Mouse (Mus musculus) left cerebral cortex, postnatal 10 days (tissue): ENCODE data around the gene Gm20388. TPM values are rescaled to one million over a fixed set of nuclear protein-coding genes. Genes with fewer than 3 reads are reported as not detected.
A peak's percentile ranks its signal among the peaks of the same experiment; 100 is the strongest.

Experiments used
- DNase-seq, 2 experiments: peaks; one replicate each; pipeline ENCODE4 v3.0.0; 2021 to 2022; ENCODE audit warnings: low spot score in 2 of 2, mixed read lengths in 1 of 2; ENCODE audit errors: extremely low spot score in 1 of 2
- intact Hi-C: fragments of 180-260 bp; cut with DNase I; formaldehyde crosslinking; loops from one replicate; pipeline ENCODE4 v1.15.1; 2025
- total RNA-seq, 2 experiments: library from RNA; stranded (reverse); gene quantifications; 2 replicates each; pipeline ENCODE4 v1.2.3; 2021

Gm20388 gene
- total RNA-seq, 2 experiments from 2014 or later, result 4.4 to 9.0 TPM

DNA sequence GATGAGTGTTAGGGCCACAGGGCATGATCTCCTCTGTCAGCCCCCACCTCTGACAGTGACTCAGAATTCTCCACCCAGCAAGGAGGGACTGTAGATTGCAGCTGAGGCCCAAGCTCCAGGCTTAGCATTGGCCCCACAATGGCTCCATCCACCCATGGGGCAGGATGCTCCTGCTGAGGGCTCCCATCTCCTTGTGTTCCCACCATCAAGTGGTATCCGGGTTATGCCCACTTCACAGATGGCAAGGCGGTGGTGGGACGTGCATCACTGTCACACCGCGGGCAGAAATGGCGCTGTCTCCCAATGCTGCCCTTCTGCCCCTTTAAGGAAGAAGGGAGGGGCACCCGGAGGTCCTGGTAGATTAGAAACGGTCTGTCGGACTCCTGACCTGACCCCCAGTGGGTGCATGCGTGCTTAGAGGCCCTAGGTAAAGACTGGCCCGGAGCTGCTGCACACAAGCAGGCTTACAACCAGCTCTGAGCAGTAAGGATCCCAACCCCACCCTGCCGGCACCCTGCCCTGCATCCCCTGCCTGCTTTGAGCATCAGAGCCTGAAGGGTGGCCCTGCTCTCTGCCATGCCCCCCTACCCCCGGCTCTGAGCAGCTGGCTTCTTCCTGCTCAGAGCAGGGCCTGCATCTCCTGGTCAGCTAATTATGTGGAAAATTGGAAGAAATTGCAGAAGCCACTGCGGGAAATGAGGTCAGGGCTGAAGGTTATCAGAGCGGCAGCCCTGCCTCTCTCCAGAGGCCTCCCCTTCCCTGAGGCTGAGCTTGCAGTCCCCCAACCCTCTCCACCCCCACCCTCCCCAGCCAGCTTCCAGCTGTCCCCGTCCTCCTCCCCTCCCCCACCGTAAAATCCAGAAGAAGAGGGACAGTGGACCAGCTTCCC is 384.6 kb downstream of the Gm20388 start:
- intact Hi-C loops, result no loop called here
- DNase-seq, result no peak

DNA sequence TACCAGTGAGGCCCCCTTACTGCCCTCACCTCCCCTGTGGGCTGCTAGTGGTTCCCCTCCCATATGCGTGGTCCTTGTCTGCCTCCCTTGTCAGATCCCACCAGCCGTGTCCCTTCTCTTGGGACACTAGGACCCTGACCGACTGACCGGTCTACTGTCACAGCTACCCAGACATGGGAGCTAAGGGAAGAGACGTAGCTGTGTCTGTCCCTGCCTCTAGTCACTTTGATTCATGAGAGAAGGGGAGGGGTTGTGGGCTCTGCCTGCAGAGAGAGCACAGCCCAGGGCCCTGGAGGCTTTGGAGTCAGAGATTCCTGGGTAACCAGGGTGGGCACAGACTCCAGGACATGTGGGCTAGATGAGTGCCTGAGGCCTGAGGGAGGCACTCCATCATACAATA is 386.4 kb downstream of the Gm20388 start:
- no peak for DNase-seq
- intact Hi-C loops, result no loop called here

DNA sequence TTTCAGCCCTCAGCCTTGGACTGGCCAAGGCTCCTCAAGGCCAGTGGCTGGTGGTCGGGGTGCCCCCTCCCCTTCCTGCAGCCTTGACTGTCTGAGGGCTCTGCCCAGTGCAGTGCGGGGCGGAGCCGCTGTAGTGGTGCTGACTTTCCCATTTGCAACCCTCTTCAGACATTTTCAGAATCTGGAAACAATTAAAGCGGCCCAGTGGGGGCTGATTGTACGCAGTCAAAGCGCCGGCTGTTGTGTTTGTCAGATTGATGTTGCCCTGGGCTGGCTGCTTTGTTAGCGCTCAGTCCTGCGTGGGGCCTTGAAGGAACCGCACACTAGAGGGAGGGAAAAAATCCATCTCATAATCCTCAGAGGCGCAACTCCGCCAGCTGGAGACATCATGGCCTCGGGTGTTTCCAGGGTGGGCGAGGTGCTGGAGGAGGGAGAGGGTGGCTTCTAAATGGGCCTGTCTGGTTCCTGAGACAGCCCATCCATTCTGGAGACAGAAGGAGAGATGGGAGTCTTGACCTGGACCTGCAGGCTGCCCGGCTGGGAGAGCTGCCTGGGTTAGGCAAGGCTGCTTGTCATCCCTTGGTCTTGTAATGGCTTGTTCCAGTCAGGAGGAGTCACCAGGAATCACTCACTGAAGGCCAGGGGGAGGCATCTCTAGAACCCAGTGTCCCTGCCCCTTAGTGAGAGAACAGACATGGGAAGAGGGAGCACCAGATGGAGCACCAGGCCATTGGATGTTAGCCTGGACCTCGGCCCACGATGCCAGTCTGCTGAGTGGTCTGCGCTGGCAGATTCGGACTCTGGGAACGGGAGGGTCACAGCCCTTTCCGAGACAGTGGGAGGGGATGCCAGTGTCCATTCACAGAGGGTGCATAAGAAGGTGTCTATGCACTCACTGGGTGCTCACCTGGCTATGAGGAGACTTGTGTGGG is 388.2 kb downstream of the Gm20388 start:
- intact Hi-C loops, result no loop called here
- no peak for DNase-seq

DNA sequence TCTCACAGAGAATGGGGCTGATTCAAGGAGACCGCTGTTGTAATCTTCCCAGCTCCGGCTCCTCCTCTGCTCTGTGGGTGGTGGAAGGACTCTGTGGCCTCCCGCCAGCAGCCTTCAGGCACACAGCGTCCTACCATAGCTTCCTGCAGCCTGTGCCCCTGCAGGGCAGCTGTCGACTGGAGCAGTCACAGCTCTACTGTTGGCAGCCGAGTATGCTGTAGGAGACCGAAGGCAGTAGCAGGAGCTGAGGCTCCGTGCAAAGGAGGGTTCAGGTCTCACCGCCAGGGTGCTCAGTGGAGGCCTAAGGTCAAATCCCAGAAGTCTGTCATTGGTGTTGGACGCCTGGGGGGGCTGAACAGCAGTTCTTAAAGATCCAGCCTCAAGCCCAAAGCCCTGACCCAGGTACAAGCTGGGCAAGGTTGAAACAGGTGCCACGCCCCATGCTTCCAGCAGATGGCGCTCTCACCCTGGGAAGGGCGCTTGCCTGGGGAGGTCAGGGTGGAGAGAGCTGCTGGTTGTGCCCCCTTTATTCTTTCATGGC is 390.0 kb downstream of the Gm20388 start:
- intact Hi-C loops, result no loop called here

DNA sequence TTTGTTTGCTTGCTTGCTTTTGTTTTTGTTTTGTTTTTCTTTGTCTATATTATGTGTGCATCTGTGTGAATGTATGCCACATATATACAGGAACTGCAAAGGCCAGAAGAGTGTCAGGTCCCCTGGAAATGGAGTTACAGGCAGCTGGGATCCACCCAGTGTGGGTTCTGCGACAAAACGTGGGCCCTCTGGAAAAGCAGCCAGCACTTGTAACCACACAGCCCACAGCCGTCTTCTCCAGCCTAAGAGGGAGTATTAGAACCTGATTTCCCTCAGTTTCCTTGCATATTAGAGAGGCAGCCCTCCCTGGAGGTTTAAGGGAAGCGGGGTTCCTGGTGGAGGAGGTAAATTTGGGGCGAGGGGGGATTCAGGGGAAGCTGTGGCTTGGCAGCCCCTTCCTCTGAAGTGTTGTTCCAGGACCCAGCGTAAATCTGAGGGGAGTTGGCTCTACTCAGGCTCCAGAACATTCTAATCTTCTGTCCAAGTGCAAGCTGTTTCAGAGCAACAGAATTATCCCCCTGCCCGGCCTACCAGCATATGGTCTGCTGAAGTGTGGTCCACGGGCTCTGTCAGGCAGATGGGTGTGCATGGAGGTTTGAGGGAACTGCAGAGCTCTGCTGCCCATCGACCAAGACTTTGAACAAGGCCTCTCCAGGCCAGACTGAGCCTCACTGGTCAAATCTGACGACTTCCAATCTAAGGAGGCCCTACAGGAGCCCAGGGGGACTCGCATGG is 392.5 kb downstream of the Gm20388 start:
- intact Hi-C loops, result no loop called here

More for the DNA sequence above, 390.0 kb downstream of the Gm20388 start:
- peak; percentile 53 to 75 for DNase-seq

DNA sequence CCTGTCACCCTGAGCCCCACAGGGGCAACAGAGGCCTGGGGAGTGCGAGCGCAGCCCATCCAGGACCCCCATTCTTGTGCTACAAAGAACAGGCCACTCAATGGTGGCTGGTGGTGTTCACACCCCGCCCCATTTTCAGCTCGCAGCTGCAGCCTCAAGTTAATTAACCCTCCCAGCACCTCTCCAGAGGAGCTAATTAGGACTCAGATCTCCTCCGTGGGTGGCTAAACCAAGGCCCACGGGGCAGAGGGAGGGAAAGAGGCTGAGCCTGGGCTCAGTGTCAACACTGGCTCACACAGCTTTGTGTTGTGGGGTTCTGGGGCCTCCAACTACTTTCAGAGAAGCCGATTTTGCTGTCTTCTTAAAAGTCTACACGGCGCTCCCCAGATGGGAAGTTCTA is 393.5 kb downstream of the Gm20388 start:
- intact Hi-C loops, result no loop called here
- no peak for DNase-seq

More for the DNA sequence above, 392.5 kb downstream of the Gm20388 start:
- DNase-seq, result no peak

DNA sequence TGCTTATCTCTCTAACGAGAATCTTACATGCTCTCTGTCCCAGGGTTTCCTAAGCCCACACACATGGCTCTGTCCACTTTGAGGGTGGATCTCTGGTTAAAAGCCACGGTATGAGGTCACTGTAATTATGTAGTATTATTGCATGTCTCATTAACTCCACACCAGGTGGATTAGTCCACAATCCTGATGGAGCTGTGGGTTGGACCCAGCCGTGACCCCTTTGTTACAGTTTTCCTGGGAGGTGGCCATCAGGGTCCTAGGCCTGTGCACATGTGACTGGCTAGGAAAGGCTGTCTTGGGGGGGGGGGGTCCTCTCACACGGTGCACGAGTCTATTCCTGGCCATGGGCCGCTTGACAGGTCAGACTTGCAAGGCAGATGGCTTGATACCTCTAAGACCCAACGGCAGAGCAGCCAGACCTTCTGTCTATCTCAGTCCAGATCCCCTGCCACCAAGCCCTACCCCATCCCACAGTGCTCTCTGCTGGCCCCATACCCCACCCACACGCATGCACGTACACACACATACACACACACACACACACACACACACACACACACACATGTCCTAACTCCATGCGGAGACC is 395.3 kb downstream of the Gm20388 start:
- intact Hi-C loops, result loop anchor here (5.0 kb wide), 1 partner anchor 231 kb away; no protein-coding TSS in a partner anchor
- DNase-seq, result no peak

DNA sequence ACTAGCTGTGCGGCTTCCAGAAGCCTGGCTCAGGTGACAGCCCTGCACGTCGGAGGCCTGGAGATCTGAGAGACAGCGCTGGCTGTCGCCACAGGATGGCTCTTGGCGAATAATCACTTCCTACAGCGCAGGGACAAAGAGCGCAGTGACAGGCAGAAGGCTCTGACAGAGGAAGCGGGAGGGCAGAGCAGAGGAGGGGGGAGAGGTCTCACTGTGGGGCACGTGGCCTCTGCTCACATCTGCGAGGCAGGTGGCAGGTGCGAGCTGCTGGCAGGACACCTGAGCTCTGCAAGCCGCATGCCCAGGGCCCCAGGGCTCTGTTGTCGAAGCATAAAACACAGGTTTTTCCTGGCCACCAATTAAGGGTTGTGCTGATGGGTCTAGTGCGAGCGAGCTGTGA is 396.5 kb downstream of the Gm20388 start:
- DNase-seq, result no peak
- intact Hi-C loops, result loop anchor here (5.0 kb wide), 1 partner anchor 230 kb away; no protein-coding TSS in a partner anchor

DNA sequence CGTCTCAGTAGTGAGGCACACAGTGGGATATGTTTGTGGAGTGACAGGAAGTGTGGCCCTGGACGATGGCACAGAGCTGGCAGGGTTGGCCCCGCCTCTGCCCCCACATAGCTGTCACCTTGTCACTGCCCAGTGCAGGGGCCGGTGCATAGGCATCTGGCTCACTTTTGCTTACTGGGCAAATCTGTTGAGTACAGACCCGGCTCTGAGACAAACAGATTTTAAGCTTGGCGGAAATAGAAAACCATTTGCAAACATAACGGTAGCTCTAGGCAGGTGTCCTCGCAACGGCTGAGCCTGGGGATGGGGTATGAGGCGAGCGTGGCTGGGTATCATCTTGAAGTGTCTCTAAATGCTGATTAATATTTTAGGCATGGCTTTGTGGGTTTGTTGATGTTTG is 396.9 kb downstream of the Gm20388 start:
- no peak for DNase-seq

DNA sequence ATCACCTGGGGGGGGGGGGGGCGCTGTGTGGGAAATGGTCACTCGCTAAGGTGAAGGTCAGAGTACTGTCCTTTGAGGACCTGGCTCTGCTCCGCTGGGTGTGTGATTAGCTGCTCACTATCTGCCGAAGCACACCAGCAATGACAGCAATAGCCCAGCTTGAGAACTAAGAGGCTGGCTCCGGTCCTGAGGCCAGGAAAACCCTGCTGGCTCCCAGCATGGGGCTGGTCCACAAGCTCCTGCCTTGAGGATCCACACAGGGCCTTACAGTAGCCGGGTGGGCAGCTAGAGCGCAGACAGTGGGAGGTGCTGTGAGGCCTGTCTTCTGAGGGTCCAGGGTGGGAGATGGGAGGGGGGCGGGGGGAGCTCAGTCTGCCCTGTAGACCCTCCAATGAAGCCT is 397.5 kb downstream of the Gm20388 start:
- intact Hi-C loops, result loop anchor here (5.0 kb wide), 1 partner anchor 229 kb away; no protein-coding TSS in a partner anchor
- no peak for DNase-seq

More for the DNA sequence above, 396.9 kb downstream of the Gm20388 start:
- intact Hi-C loops, result loop anchor here (5.0 kb wide), 1 partner anchor 230 kb away; no protein-coding TSS in a partner anchor

DNA sequence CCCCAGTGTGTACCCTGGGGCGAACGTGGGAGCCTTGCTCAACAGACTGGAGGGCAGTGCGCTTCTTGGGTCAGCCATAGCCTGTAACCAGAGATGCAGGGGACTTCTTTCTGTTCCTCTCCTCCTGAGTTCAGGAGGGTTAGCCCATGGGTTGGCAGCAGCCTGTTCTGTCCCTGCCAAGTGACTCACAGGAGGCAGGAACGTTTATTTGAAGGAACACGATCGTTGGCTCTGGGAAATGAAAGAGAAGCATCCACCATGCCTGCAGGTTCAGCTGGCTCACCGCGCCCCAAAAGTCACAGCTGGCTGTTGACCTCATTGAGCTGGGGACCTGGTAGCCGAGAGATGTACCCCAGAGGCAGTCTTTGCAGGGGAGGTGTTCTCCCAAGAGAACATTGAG is 397.9 kb downstream of the Gm20388 start:
- intact Hi-C loops, result loop anchor here (5.0 kb wide), 1 partner anchor 229 kb away; no protein-coding TSS in a partner anchor
- DNase-seq, result no peak

DNA sequence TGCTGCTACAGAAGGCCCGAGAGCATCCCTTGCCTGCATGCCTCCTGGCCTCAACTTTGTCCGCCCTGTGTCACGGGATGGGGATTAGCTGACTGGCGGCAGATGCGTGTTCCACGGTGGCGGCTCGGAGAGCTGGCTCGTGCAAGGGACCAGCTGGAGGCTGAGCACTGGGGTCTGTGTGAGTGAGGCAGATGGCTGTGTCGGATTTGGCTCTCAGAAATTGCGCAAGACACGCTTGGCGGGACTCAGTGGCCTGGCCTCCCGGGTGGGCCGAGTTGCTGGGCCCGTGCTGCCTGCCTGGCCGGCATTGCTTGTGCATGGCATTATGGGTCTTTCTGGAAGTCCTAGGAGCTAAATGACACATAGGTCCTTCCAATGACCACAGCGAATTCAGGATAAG is 398.7 kb downstream of the Gm20388 start:
- DNase-seq, result peak; percentile 66 to 67

DNA sequence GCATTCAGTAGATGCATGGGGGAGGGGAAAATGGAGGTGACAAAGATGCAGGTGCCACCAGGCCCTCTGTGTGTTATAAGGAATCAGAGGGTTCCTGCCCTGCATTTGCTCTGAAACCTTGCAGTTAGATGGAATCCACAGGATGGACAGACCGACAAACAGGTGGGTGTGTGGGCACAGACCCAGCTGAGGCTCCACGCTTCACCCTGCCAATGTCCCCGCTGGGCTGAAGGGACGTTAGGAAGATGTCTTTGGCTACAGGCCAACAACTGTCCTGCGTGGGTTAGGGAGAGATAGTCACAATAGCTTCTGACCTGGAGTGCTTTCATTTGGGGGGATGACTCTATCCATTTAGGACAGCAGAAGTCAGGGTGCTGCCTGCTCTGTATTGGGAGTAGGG is 399.4 kb downstream of the Gm20388 start:
- no peak for DNase-seq
- intact Hi-C loops, result no loop called here

More for the DNA sequence above, 398.7 kb downstream of the Gm20388 start:
- intact Hi-C loops, result loop anchor here (5.0 kb wide), 1 partner anchor 228 kb away; no protein-coding TSS in a partner anchor

DNA sequence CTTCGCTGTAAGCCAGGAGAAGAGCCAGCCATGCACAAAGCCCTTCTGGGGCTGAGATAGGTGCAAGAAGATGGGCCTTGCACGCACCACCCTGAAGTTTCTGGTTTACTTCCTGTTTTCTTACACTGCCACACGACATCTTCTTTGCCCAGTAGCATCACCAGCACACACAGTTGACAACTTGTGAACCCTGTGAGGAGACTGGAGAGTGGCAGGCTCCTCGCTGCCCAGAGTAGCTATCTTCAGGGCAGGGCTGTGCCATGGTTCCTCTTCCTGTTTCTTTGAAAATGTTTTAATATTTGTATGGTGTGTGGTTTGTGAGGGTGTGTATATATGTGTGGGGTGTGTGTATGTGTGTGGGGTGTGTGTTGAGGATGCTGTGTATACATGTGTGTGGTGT is 401.8 kb downstream of the Gm20388 start:
- DNase-seq, result no peak
- intact Hi-C loops, result no loop called here

DNA sequence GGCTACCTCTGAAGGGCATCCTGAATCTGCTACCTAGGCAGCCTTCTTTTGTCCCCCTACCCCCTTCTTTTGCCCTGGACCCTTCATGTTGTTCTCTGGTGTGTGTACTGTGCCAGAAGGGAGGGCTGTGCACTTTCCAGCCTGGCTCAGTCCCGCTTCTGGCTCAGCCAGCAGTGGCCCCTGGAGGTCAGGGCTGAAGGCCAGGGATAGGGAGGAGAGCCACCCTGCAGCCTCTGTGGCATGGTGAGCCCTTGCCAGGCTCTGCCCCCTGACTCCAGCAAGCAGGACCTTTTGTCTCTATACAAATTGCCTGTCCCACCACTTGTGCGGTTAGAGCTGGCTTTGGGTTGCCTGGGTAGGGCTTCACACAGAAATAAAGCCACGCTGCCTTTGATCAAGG is 403.0 kb downstream of the Gm20388 start:
- DNase-seq, result no peak
- intact Hi-C loops, result no loop called here

DNA sequence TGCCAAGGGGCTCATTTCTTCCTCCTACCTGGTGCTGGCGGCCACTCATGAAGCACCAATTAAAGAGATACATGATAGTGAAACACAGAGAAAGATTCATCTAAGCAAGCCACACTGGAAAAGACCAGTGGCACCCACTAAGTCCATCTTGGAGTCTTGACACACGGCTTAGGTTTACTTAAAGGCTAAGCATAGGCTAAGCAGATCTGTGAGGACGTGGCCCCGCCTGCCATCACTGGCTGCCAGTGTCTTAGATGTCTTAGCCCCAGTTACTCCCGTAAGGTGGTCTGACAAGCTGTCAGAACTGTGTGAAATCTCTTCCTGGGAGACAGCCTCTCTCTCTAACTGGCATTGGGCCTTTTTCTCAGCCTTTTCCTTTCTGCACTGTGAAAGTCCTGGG is 404.3 kb downstream of the Gm20388 start:
- no peak for DNase-seq
- intact Hi-C loops, result loop anchor here (5.0 kb wide), 1 partner anchor 33 kb away; no protein-coding TSS in a partner anchor

DNA sequence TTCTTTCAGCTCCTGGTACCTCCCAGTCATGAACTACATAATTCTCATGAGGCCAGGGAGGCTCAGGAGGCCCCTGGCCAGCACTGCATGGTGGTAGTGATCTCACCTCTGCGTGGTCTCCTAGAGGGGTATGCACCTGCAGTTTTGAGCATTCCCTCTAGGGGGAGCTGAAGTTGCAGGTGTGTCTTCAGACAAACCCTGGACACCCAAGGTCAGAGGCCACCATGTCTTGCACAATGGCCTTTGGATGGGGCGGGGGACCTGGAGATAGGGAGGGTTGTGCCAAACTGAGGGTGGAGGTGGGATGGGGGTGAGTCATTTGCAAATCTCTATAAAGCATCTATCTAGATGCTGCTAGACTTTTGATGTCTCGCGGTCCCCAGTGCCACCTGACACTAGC is 405.0 kb downstream of the Gm20388 start:
- no peak for DNase-seq
- intact Hi-C loops, result loop anchor here (5.0 kb wide), 1 partner anchor 33 kb away; no protein-coding TSS in a partner anchor

DNA sequence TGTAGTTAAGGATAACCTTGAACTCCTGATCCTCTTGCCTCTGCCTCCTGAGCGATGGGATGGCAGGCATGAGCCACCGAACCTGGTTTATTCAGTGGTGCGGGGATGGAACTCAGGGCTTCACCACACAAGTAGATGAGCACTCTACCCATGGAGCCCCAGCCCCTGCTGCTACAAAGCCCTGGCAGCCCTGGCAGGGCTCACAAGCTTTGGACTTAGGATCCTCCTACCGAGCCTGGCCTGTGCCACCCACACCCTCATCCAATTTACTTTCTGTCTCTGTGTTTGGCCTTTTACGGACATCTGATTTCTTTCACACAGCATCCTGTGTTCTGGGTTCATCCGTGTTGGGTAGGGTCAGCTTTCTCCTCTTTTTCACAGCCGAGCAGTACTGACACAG is 406.1 kb downstream of the Gm20388 start:
- intact Hi-C loops, result loop anchor here (5.0 kb wide), 1 partner anchor 34 kb away; no protein-coding TSS in a partner anchor
- DNase-seq, result no peak
